Mouse (Mus musculus) forebrain, embryonic 10.5 days (tissue): Measurements from ENCODE around the gene Unc13b. TPM values are rescaled to one million over a fixed set of nuclear protein-coding genes. Genes with fewer than 3 reads are reported as not detected.
A peak's percentile ranks its signal among the peaks of the same experiment; 100 is the strongest.

Experiments
- DNase-seq: peaks from one replicate; pipeline ENCODE4 v3.0.0-alpha.2; 2017; ENCODE audit warnings: low spot score; ENCODE audit errors: extremely low spot score
- H3K27ac ChIP-seq: fragments of 300-500 bp; sonication (generic); 2 replicates; pipeline ENCODE4 v1.5.1; 2016; ENCODE audit warnings: mild to moderate bottlenecking
- H3K27me3 ChIP-seq: fragments of 300-500 bp; sonication (generic); 2 replicates; pipeline ENCODE4 v1.6.1; 2016; ENCODE audit warnings: mild to moderate bottlenecking; ENCODE audit not compliant: poor library complexity, severe bottlenecking
- H3K36me3 ChIP-seq: fragments of 300-500 bp; sonication (generic); replicated peaks from 2 replicates; pipeline ENCODE4 v1.6.1; 2016; ENCODE audit warnings: mild to moderate bottlenecking, moderate library complexity
- H3K4me1 ChIP-seq: fragments of 300-500 bp; sonication (generic); 2 replicates; pipeline ENCODE4 v1.6.1; 2016
- H3K4me3 ChIP-seq: fragments of 300-500 bp; sonication (generic); 2 replicates; pipeline ENCODE4 v1.5.1; 2016; ENCODE audit warnings: mild to moderate bottlenecking, moderate library complexity
- H3K9me3 ChIP-seq: fragments of 300-500 bp; sonication (generic); 2 replicates; pipeline ENCODE4 v1.6.1; 2016; ENCODE audit warnings: mild to moderate bottlenecking, moderate library complexity
- WGBS: fragments of 180-500 bp; shearing (Covaris S2); methylation state at CpG from one replicate; pipeline ENCODE4 v1.1.7; 2016; 5-methylcytosine and 5-hydroxymethylcytosine counted together
- polyA plus RNA-seq: library from polyadenylated mRNA; unstranded; fragments of >200 nt; fragmentation: Nextera tagmentation; extraction: Ambion mirVana; gene quantifications from 2 replicates; pipeline ENCODE4 v1.2.1, GENCODE M21; 2016

Gene Unc13b
- polyA plus RNA-seq, 1 experiment from 2014 or later = 11.6 TPM

- Histone ChIP-seq H3K27me3 (0 out of 2 replicates have a peak, but pooled peaks cover 4% of the 10 kb centered on the region), H3K4me3 (peak overlapping the region; percentile 78; the same call in 1 of the 2 replicates), H3K4me1 (peaks cover 74% of the 10 kb centered on the region), H3K9me3 (no peaks in the 10 kb centered on the region), H3K27ac (peak overlapping the region; percentile 87), H3K36me3 (peaks cover 11% of the 10 kb centered on the region)
- WGBS = 76% methylated on average over 9 of the region's 9 CpGs
- no peak for DNase-seq
These were observed 17.7 kb upstream of the Unc13b start for GRCm38 (mm10) chr4:43040881-43041547.

- peak overlapping the region; percentile 93 for H3K27ac ChIP-seq
- peak overlapping the region; percentile 64 for H3K4me3 ChIP-seq
- no peaks in the 10 kb centered on the region for H3K36me3 ChIP-seq
- no peaks in the 10 kb centered on the region for H3K9me3 ChIP-seq
- 12% methylated on average over 7 of the region's 7 CpGs for WGBS
- DNase-seq = peak; percentile 88
- peaks cover 80% of the 10 kb centered on the region for H3K4me1 ChIP-seq
- H3K27me3 ChIP-seq = 0 out of 2 replicates have a peak, but pooled peaks cover 4% of the 10 kb centered on the region
These were observed 15.0 kb upstream of the Unc13b start for GRCm38 (mm10) chr4:43043644-43044357.

- H3K36me3 ChIP-seq = no peaks in the 10 kb centered on the region
- WGBS = 21% methylated on average over 4 of the region's 4 CpGs
- H3K9me3 ChIP-seq = no peaks in the 10 kb centered on the region
- H3K27me3 ChIP-seq = no peaks in the 10 kb centered on the region
- peak; percentile 36 for DNase-seq
- peak overlapping the region; percentile 64 for H3K4me3 ChIP-seq
- H3K4me1 ChIP-seq = peaks cover 71% of the 10 kb centered on the region
- peak overlapping the region; percentile 93 for H3K27ac ChIP-seq
These were observed 14.1 kb upstream of the Unc13b start for GRCm38 (mm10) chr4:43044673-43045072.

GRCm38 (mm10) chr4:43045285-43045658, 13.5 kb upstream of the Unc13b start:
- H3K9me3 ChIP-seq = no peaks in the 10 kb centered on the region
- H3K27ac ChIP-seq = peak overlapping the region; percentile 93
- H3K27me3 ChIP-seq = no peaks in the 10 kb centered on the region
- no peaks in the 10 kb centered on the region for H3K36me3 ChIP-seq
- no peak for DNase-seq
- H3K4me3 ChIP-seq = peak overlapping the region; percentile 64
- 6% methylated on average over 13 of the region's 13 CpGs for WGBS
- peaks cover 65% of the 10 kb centered on the region for H3K4me1 ChIP-seq

GRCm38 (mm10) chr4:43045659-43046302, 13.0 kb upstream of the Unc13b start, which contains the start of gene Fam214b:
Fam214b (minus strand) TSS chr4:43046220.
- H3K4me1 ChIP-seq = peaks cover 60% of the 10 kb centered on the region

GRCm38 (mm10) chr4:43046607-43047006, 12.1 kb upstream of the Unc13b start:
- Histone ChIP-seq H3K9me3 (no peaks in the 10 kb centered on the region), H3K27me3 (no peaks in the 10 kb centered on the region), H3K27ac (no peak overlapping the region), H3K4me1 (peaks cover 53% of the 10 kb centered on the region), H3K4me3 (peak overlapping the region; percentile 64), H3K36me3 (no peaks in the 10 kb centered on the region)
- no peak for DNase-seq
- WGBS = 61% methylated on average over 5 of the region's 5 CpGs

More at GRCm38 (mm10) chr4:43045659-43046302, 13.0 kb upstream of the Unc13b start, which contains the start of gene Fam214b:
- H3K9me3 ChIP-seq = no peaks in the 10 kb centered on the region
- H3K36me3 ChIP-seq = no peaks in the 10 kb centered on the region
- H3K4me3 ChIP-seq = peak within 1 kb of the TSS; percentile 64
- under 1% methylated on average over 33 of the region's 33 CpGs for WGBS
- H3K27ac ChIP-seq = peak within 1 kb of the TSS; percentile 93
- no peaks in the 10 kb centered on the region for H3K27me3 ChIP-seq
- DNase-seq = peak; percentile 100

GRCm38 (mm10) chr4:43047231-43047630, 11.5 kb upstream of the Unc13b start:
- 13% methylated on average over 5 of the region's 5 CpGs for WGBS
- peaks cover 54% of the 10 kb centered on the region for H3K4me1 ChIP-seq
- no peaks in the 10 kb centered on the region for H3K36me3 ChIP-seq
- H3K4me3 ChIP-seq = peak overlapping the region; percentile 25; the same call in 1 of the 2 replicates
- no peaks in the 10 kb centered on the region for H3K27me3 ChIP-seq
- DNase-seq = peak; percentile 55
- peak overlapping the region; percentile 72 for H3K27ac ChIP-seq
- no peaks in the 10 kb centered on the region for H3K9me3 ChIP-seq

GRCm38 (mm10) chr4:43052627-43053026, 6.1 kb upstream of the Unc13b start:
- peaks cover 8% of the 10 kb centered on the region for H3K4me1 ChIP-seq
- 12% methylated on average over 4 of the region's 4 CpGs for WGBS
- DNase-seq = no peak
- no peak overlapping the region for H3K27ac ChIP-seq
- H3K36me3 ChIP-seq = no peaks in the 10 kb centered on the region
- H3K9me3 ChIP-seq = no peaks in the 10 kb centered on the region
- peaks cover 3% of the 10 kb centered on the region for H3K27me3 ChIP-seq
- no peak overlapping the region for H3K4me3 ChIP-seq

GRCm38 (mm10) chr4:43057654-43058053, 1.1 kb upstream of the Unc13b start:
- Histone ChIP-seq H3K27me3 (peaks cover 36% of the 10 kb centered on the region), H3K36me3 (no peaks in the 10 kb centered on the region), H3K4me1 (peaks cover 24% of the 10 kb centered on the region), H3K4me3 (no peak overlapping the region), H3K27ac (no peak overlapping the region), H3K9me3 (no peaks in the 10 kb centered on the region)
- DNase-seq = no peak
- 90% methylated on average over 5 of the region's 5 CpGs for WGBS

- peaks cover 36% of the 10 kb centered on the region for H3K27me3 ChIP-seq
- H3K36me3 ChIP-seq = no peaks in the 10 kb centered on the region
- no peaks in the 10 kb centered on the region for H3K9me3 ChIP-seq
- 20% methylated on average over 8 of the region's 8 CpGs for WGBS
- H3K27ac ChIP-seq = peak overlapping the region; percentile 92
- H3K4me1 ChIP-seq = peaks cover 24% of the 10 kb centered on the region
- no peak for DNase-seq
- H3K4me3 ChIP-seq = peak overlapping the region; percentile 82
These were observed 381 bp upstream of the Unc13b start for GRCm38 (mm10) chr4:43058392-43058752.

- Histone ChIP-seq H3K27me3 (peaks cover 36% of the 10 kb centered on the region), H3K9me3 (no peaks in the 10 kb centered on the region), H3K36me3 (no peaks in the 10 kb centered on the region), H3K4me3 (peak overlapping the region; percentile 82), H3K4me1 (peaks cover 24% of the 10 kb centered on the region), H3K27ac (peak overlapping the region; percentile 92)
- DNase-seq = no peak
- 47% methylated on average over 3 of the region's 3 CpGs for WGBS
These were observed 944 bp downstream of the Unc13b start for GRCm38 (mm10) chr4:43059697-43060096.

- Histone ChIP-seq H3K4me1 (peaks cover 24% of the 10 kb centered on the region), H3K9me3 (no peaks in the 10 kb centered on the region), H3K27me3 (peaks cover 36% of the 10 kb centered on the region), H3K36me3 (no peaks in the 10 kb centered on the region), H3K27ac (no peak overlapping the region), H3K4me3 (peak overlapping the region; percentile 82; the same call in 1 of the 2 replicates)
- no peak for DNase-seq
- 61% methylated on average over 3 of the region's 3 CpGs for WGBS
These were observed 1.5 kb downstream of the Unc13b start for GRCm38 (mm10) chr4:43060286-43060685.
